Mouse (Mus musculus) olfactory bulb, adult 2 months (tissue): Measurements from ENCODE around the gene Pth2.

ENCODE experiments used
- CTCF ChIP-seq: fragments of 200-500 bp; IDR thresholded peaks from 2 replicates; pipeline ENCODE4 v1.5.1; 2012; ENCODE audit warnings: low read depth, mild to moderate bottlenecking, low read length, moderate library complexity; ENCODE audit not compliant: insufficient read depth
- POLR2A ChIP-seq: fragments of 200-500 bp; IDR thresholded peaks from 2 replicates; pipeline ENCODE4 v1.6.1; 2012; ENCODE audit warnings: mild to moderate bottlenecking, low read depth, low read length, moderate library complexity; ENCODE audit not compliant: insufficient read depth

- TF ChIP-seq CTCF (no peak), POLR2A (no peak)
These were observed 1.8 kb downstream of the Pth2 start for GRCm38 (mm10) chr7:45182606-45183005.
